Mouse (Mus musculus) lung, postnatal 10 days (tissue): ENCODE data around the gene Sorcs1.
A peak's percentile ranks its signal among the peaks of the same experiment; 100 is the strongest.

Source experiments
- DNase-seq: peaks from one replicate; pipeline ENCODE4 v3.0.0; 2021

The Sorcs1 gene

DNA sequence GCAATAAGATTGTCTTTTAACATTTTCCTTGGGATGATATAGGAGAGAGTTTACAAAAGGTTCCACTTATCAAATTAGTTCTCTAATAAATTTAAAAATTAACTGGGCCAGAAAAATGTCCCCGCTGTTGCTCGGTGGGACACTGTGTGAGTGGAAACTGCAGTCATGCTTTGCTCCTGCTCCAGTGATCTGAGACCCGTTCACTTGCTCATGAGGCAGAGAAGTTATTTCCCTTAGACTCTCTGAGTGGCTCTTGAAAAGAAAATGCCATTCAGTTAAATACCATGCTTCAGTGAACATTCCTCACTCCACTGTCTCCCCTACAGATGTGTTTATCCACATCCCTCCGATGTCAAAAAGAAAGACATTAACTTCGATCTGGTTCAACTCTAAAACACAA lies 144.4 kb downstream of the Sorcs1 start:
- DNase-seq: no peak

DNA sequence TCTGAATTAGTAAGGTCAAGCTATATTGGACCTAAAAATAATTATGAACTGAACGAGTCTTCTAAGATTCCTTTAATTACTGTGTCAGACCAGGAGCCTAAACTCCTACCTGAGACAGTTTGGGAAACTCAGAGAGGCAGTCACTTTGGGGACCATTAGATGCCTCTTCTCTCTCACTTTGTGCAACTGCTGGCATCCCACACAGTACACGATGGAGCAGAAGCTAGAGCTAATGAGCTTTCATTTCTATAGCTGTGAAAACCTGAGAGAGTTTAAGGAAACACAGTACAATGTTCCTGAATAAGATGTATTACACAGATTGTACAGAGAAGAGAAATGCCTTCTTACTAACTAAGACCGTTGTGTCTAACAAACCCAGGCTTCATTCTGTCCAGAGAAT lies 150.6 kb downstream of the Sorcs1 start:
- DNase-seq: no peak

- DNase-seq: no peak
These were observed 152.4 kb downstream of the Sorcs1 start for GRCm38 (mm10) chr19:50526094-50526493.

DNA sequence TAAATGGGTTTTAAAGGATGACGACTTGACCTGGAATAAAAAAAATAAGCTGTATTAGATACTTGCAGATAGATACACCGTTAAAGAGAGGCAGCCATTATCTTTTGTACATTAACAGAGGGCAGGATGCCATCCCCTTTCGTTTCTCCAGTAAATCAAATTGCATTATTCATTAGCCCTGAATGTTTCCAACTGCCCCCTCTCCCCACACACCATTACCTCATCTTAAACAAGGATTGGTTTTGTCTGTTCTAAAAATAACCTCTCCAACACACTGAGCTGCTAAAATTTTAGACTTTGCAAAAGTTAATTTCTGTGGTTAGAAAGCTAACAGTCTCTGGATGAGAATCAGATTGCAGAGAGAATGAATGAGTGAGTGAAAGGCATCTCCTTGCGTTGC lies 156.5 kb downstream of the Sorcs1 start:
- DNase-seq: no peak

- DNase-seq: no peak
These were observed 163.3 kb downstream of the Sorcs1 start for GRCm38 (mm10) chr19:50515059-50515673.

- no peak for DNase-seq
These were observed 164.1 kb downstream of the Sorcs1 start for GRCm38 (mm10) chr19:50514309-50514830.

GRCm38 (mm10) chr19:50502816-50503215 lies 175.6 kb downstream of the Sorcs1 start:
- DNase-seq: no peak

DNA sequence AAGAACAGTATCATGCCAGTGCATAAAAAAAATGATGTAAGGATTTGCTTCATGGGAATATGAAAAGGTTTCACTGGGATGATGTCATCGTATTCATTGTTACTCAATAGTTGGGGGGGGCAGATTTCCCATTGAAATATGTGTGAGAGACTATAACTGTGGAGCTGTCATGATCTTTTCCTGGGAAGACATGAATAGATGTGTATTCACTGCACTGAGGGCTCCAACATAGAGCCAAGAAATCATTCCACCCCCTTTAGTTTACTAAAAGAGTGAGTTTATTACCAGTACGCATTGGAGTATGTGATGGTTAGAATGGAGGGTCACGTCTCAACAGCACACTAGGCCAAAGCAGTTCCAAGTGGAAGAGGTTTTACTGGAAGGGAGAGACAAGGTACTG lies 187.3 kb downstream of the Sorcs1 start:
- DNase-seq: no peak

GRCm38 (mm10) chr19:50490721-50491120 lies 187.7 kb downstream of the Sorcs1 start:
- no peak for DNase-seq

DNA sequence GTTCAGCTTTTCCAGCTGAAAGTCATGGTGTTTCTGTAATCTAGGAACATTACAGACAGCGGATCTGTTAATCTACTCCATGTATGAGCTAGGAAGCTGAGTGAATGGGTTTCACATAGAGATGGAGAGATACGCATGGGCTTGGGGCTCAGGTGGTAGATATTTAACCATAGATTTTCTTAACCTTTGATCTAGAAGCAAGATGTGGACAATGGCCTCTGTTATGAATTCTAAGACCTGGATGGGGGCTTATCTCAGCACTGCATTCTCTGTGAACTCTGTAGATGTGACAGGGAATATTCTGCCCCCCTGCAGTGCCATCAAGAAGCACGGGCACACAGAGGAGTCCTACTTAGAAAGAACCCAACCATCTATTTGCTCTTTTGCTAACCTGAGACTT lies 188.7 kb downstream of the Sorcs1 start:
- no peak for DNase-seq

DNA sequence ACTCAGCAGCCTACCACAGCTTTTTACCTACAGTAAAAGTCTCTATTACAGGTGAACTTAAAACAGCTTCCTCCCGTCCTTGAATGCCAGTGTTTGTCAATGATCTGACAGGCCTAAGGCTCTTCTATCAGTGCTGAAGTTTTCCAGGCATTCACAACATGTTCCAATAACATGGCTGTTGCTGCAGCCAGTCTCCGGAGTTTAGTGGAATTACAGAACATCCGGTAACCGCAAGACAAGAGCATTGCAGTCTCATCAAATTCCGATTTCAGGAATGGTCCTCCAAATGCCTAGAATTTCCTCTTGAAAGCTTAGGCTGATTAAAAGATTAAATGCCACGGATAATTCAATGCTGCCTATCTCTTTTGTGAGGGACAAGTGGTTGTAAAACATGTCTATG lies 190.0 kb downstream of the Sorcs1 start:
- DNase-seq: no peak

- DNase-seq: peak; percentile 66
These were observed 190.7 kb downstream of the Sorcs1 start for GRCm38 (mm10) chr19:50487768-50488167.

DNA sequence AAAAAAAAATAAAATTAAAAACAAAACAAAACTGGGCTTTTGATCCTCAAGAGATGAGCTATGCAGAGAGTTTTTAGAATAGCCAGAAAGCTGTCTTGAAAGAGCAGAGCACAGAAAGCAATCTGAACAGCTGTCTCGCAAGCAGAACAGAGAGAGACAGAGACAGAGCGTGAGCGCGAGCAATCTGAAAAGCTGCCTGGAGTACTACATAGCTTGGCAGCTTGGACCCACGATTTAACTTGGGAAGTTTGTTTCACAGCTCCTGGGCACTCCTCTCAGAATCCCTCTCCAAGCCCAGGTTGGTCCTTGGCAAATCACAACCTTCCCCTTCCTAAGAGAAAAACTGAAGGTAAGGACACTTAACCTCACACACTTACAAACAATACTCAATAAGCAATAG lies 192.1 kb downstream of the Sorcs1 start:
- DNase-seq: no peak

DNA sequence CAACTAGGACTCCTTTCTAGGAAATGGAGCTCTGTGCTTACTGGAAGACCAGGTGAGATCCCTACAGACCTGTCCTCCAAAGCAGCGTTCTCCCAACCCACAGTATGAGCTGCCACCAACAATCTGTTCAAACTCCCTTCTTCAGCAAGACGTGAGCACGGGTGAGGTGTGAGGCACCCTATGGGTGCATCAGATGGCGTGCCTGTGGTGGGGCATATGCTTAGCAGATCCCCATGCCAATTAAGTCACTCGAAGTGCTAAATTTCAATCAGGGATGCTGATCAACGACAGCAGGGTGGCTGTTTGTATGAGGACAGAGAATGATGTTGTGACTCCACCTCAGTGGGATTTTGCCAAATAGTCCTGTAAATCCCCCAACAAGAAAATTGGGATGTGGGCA lies 201.7 kb downstream of the Sorcs1 start:
- no peak for DNase-seq

- DNase-seq: no peak
These were observed 209.9 kb downstream of the Sorcs1 start for GRCm38 (mm10) chr19:50468592-50468991.

DNA sequence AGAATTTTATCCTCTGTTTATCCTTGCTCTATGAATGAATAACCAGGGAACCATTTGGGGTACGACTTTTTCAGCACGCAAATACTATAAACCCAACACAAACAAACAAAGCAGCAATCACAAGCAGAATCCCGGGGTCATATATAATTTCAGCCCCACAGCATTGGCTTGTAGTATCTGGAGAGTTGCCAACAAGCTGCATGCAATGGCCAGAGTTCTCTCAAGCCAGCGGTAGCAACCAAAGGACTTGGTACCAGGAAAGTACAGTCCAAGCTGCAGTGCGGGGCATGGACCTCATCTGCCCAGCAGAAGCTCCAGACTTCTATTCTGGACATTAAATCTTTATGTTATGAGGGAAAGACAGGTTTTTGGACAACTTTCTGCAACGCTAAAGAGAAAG lies 213.6 kb downstream of the Sorcs1 start:
- no peak for DNase-seq

DNA sequence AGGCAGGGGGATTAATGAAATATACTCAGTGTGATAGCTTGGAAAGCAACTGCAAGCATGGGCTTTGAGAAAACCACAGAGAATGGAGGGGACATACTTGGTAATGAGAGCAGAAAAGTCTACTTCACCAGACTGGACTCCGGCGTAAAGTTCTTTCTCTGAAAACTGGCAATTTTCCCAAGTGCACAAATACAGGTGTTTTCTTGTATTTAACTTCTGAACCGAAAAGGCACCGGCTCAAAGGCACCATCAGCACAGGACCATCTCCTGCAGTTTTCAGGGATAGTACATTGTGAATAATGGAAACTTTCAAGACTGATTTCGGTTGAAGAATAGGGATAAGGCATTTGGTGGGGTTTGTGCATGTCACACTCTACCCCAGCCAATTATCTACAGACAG lies 219.9 kb downstream of the Sorcs1 start:
- DNase-seq: no peak

DNA sequence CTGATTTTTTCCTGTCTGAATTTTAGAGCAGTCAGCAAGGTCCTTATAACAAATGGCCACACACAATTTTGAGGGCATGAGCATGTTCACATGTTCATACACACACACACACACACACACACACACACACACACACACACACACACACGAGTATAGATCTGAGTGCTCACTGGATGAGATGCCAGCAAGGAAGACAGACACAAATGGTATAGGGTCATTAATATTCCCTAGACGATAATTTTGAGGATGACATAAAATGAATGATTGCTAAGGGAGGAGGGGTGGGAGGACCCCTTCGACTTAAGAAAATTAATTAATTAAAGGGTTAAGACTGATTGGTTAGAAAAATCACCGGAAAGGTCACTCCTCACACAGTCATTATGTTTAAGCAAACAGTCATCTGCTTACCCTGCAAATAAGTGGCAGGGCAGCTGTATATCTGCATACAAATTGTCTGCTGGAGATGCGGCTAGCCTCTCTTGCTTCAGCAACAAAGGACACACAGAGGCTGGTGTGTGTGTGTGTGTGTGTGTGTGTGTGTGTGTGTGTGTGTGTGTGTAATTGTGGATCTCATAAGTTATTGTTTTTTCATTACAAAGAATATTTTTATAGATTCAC lies 221.1 kb downstream of the Sorcs1 start:
- no peak for DNase-seq

DNA sequence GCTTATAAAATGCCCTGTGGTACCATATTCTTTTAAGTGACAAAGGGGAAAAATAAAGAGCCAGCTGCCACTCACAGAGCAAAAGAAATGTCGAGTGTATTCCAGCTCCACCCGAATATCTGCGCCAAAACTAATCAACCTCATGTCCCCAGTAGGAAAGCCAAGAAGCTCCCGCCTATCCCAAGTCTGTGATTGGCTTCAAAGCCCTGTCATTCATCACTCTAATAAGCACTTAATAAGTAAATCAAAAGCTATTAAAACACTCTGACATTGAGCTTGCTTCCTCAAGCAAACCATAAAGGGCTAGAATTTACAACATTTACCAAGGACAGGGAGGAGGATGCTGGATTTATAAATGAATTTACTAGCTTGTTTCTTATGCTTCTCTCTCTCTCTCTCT lies 237.3 kb downstream of the Sorcs1 start:
- DNase-seq: no peak

GRCm38 (mm10) chr19:50440246-50440910 lies 238.1 kb downstream of the Sorcs1 start:
- DNase-seq: no peak

DNA sequence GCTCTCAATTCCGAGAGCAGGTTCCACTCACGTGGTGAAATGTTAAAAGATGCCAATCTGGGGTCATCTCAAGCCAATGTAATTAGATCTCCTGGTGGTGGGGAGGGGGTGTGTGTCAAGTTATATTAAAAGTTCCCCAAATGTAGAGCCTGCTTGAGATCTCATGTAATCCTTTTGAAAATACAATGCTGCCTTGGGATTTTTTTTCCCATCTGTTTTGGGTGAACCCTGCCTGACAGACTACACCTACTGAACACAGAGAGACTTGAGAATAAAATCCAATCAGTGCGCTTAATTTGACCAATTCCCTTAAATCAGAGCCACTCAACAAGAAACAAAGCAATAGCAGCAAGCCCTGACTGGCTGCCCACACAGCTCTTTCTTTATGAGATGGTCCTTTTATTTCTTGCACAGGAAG lies 239.0 kb downstream of the Sorcs1 start:
- no peak for DNase-seq

DNA sequence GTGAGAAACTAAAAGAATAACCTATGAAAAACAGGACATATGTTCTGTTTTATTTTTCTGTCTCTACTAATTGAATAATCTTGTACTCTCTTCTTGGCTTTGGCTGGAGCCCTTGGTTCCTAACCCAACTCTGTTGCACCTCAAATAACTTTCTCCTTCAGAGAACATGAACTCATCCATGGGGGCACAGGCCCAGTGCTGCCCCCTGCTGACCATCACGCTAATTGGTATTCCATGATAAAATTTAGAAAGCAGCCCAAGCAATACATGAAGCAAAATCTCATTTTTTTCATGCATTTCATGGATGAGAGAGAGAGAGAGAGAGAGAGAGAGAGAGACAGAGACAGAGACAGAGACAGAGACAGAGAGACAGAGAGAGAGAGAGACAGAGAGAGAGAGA lies 255.5 kb downstream of the Sorcs1 start:
- DNase-seq: no peak

DNA sequence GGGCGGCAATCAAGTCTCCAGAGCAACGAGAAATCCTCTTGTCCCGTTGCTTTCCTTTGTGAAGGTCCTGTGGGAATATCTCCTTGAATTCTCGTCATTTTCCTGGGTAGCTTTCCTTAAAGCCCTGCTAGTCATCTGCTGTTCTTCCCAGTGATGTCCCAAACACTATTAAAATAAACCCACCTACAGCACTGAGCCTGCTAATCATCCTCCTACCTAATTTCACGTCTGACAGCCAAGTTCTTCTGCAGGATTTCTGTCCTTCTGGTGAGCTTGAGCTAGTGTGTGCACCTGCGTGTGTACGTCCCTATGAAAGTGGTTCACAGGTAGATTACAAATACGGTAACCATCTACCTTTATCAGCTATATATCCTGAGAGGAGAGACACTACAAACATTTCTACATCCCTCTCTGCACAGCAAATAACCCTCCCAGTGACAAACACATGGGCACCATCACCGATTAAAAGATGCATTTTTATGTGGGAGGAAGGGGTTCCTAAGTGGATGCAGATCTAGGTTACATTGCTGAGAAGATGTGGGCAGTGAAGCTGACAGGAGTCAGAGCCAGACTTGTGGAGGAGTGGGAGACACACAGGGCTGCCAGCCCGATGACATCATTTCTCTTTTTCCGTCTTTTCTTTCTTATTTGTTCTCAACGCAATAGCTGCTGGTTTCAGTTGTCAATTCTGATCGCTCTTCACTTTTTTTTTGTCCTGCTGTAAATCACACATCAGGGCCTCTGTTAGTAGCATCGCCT lies 259.3 kb downstream of the Sorcs1 start:
- DNase-seq: no peak

- no peak for DNase-seq
These were observed 267.9 kb downstream of the Sorcs1 start for GRCm38 (mm10) chr19:50410561-50410960.
